Mouse (Mus musculus): ENCODE results near the gene Nudt3. TPM values are rescaled to one million over a fixed set of nuclear protein-coding genes. Genes with fewer than 3 reads are reported as not detected.

Gene Nudt3
- polyA plus RNA-seq, 1 experiment from 2014 or later = 71.2 TPM

- no peaks in the 10 kb centered on the region for H3K9me3 ChIP-seq
- 84% methylated on average over 8 of the region's 8 CpGs for WGBS
- H3K27me3 ChIP-seq (replicated peaks) = no peaks in the 10 kb centered on the region
- H3K36me3 ChIP-seq = peaks cover 15% of the 10 kb centered on the region
- no peak overlapping the region for H3K9ac ChIP-seq
- no peak overlapping the region for H3K4me3 ChIP-seq (replicated peaks)
- H3K27ac ChIP-seq = 0 out of 2 replicates have a peak overlapping the region, but pooled peaks have one; percentile 13
- ATAC-seq = no peak
- no peaks in the 10 kb centered on the region for H3K4me1 ChIP-seq (replicated peaks)
- no peak overlapping the region for H3K4me2 ChIP-seq (replicated peaks)
Measured at GRCm38 (mm10) chr17:27588231-27588630, 35.1 kb downstream of the Nudt3 start.

GRCm38 (mm10) chr17:27587252-27587651, 36.0 kb downstream of the Nudt3 start:
- Histone ChIP-seq H3K4me2 (replicated peaks) (no peak overlapping the region), H3K9me3 (no peaks in the 10 kb centered on the region), H3K27me3 (replicated peaks) (no peaks in the 10 kb centered on the region), H3K36me3 (peaks cover 19% of the 10 kb centered on the region), H3K4me3 (replicated peaks) (no peak overlapping the region), H3K4me1 (replicated peaks) (no peaks in the 10 kb centered on the region), H3K27ac (no peak overlapping the region), H3K9ac (no peak overlapping the region)
- 85% methylated on average over 12 of the region's 12 CpGs for WGBS
- no peak for ATAC-seq

- no peak overlapping the region for H3K4me3 ChIP-seq (replicated peaks)
- no peaks in the 10 kb centered on the region for H3K27me3 ChIP-seq (replicated peaks)
- H3K36me3 ChIP-seq = peaks cover 22% of the 10 kb centered on the region
- no peak overlapping the region for H3K9ac ChIP-seq
- H3K9me3 ChIP-seq = no peaks in the 10 kb centered on the region
- no peak overlapping the region for H3K27ac ChIP-seq
- ATAC-seq = no peak
- WGBS = 63% methylated on average over 9 of the region's 9 CpGs
- no peaks in the 10 kb centered on the region for H3K4me1 ChIP-seq (replicated peaks)
- no peak overlapping the region for H3K4me2 ChIP-seq (replicated peaks)
Measured at GRCm38 (mm10) chr17:27586661-27587060, 36.6 kb downstream of the Nudt3 start.

GRCm38 (mm10) chr17:27583185-27583894, 40.0 kb downstream of the Nudt3 start:
- H3K36me3 ChIP-seq = peaks cover 36% of the 10 kb centered on the region
- 87% methylated on average over 13 of the region's 13 CpGs for WGBS
- no peak overlapping the region for H3K4me2 ChIP-seq (replicated peaks)
- no peak overlapping the region for H3K27ac ChIP-seq
- no peak overlapping the region for H3K9ac ChIP-seq
- ATAC-seq = no peak
- H3K27me3 ChIP-seq (replicated peaks) = no peaks in the 10 kb centered on the region
- H3K9me3 ChIP-seq = no peaks in the 10 kb centered on the region
- no peak overlapping the region for H3K4me3 ChIP-seq (replicated peaks)
- H3K4me1 ChIP-seq (replicated peaks) = no peaks in the 10 kb centered on the region

- peaks cover 35% of the 10 kb centered on the region for H3K36me3 ChIP-seq
Measured at GRCm38 (mm10) chr17:27580392-27581068, 42.8 kb downstream of the Nudt3 start.

GRCm38 (mm10) chr17:27579816-27580215, 43.5 kb downstream of the Nudt3 start:
- H3K4me2 ChIP-seq (replicated peaks) = no peak overlapping the region
- no peaks in the 10 kb centered on the region for H3K27me3 ChIP-seq (replicated peaks)
- no peaks in the 10 kb centered on the region for H3K9me3 ChIP-seq
- ATAC-seq = no peak
- H3K27ac ChIP-seq = no peak overlapping the region
- H3K4me1 ChIP-seq (replicated peaks) = peaks cover 16% of the 10 kb centered on the region
- H3K4me3 ChIP-seq (replicated peaks) = no peak overlapping the region
- H3K9ac ChIP-seq = no peak overlapping the region
- peaks cover 32% of the 10 kb centered on the region for H3K36me3 ChIP-seq
- WGBS = 93% methylated on average over 8 of the region's 8 CpGs

More at GRCm38 (mm10) chr17:27580392-27581068, 42.8 kb downstream of the Nudt3 start:
- no peak overlapping the region for H3K9ac ChIP-seq
- no peaks in the 10 kb centered on the region for H3K9me3 ChIP-seq
- H3K27me3 ChIP-seq (replicated peaks) = no peaks in the 10 kb centered on the region
- WGBS = 86% methylated on average over 20 of the region's 20 CpGs
- no peak overlapping the region for H3K4me2 ChIP-seq (replicated peaks)
- ATAC-seq = no peak
- no peak overlapping the region for H3K4me3 ChIP-seq (replicated peaks)
- no peak overlapping the region for H3K27ac ChIP-seq
- H3K4me1 ChIP-seq (replicated peaks) = peaks cover 10% of the 10 kb centered on the region; the same call in 1 of the 2 replicates

GRCm38 (mm10) chr17:27578487-27578886, 44.8 kb downstream of the Nudt3 start:
- Histone ChIP-seq H3K9ac (no peak overlapping the region), H3K9me3 (no peaks in the 10 kb centered on the region), H3K4me3 (replicated peaks) (no peak overlapping the region), H3K36me3 (peaks cover 29% of the 10 kb centered on the region), H3K27ac (no peak overlapping the region), H3K4me2 (replicated peaks) (no peak overlapping the region), H3K4me1 (replicated peaks) (peaks cover 16% of the 10 kb centered on the region), H3K27me3 (replicated peaks) (no peaks in the 10 kb centered on the region)
- ATAC-seq = no peak
- 97% methylated on average over 10 of the region's 10 CpGs for WGBS

GRCm38 (mm10) chr17:27577468-27577867, 45.8 kb downstream of the Nudt3 start:
- Histone ChIP-seq H3K36me3 (peaks cover 19% of the 10 kb centered on the region), H3K4me1 (replicated peaks) (peaks cover 16% of the 10 kb centered on the region), H3K27ac (no peak overlapping the region), H3K4me3 (replicated peaks) (no peak overlapping the region), H3K4me2 (replicated peaks) (no peak overlapping the region), H3K27me3 (replicated peaks) (no peaks in the 10 kb centered on the region), H3K9ac (no peak overlapping the region), H3K9me3 (no peaks in the 10 kb centered on the region)
- no peak for ATAC-seq
- WGBS = 66% methylated on average over 6 of the region's 6 CpGs

- H3K9me3 ChIP-seq = no peaks in the 10 kb centered on the region
- H3K4me1 ChIP-seq (replicated peaks) = peaks cover 16% of the 10 kb centered on the region
- H3K9ac ChIP-seq = no peak overlapping the region
- no peaks in the 10 kb centered on the region for H3K27me3 ChIP-seq (replicated peaks)
- peak; percentile 60 for ATAC-seq
- no peak overlapping the region; the same call in 1 of the 2 replicates for H3K27ac ChIP-seq
- no peak overlapping the region for H3K4me3 ChIP-seq (replicated peaks)
- peaks cover 13% of the 10 kb centered on the region for H3K36me3 ChIP-seq
- no peak overlapping the region for H3K4me2 ChIP-seq (replicated peaks)
- 65% methylated on average over 7 of the region's 7 CpGs for WGBS
Measured at GRCm38 (mm10) chr17:27576056-27576455, 47.2 kb downstream of the Nudt3 start.

GRCm38 (mm10) chr17:27575116-27575776, 48.0 kb downstream of the Nudt3 start:
- Histone ChIP-seq H3K4me1 (replicated peaks) (peaks cover 16% of the 10 kb centered on the region), H3K4me3 (replicated peaks) (no peak overlapping the region), H3K27ac (no peak overlapping the region), H3K36me3 (peaks cover 6% of the 10 kb centered on the region), H3K4me2 (replicated peaks) (no peak overlapping the region), H3K9ac (no peak overlapping the region), H3K27me3 (replicated peaks) (no peaks in the 10 kb centered on the region), H3K9me3 (no peaks in the 10 kb centered on the region)
- ATAC-seq = no peak
- WGBS = 40% methylated on average over 10 of the region's 10 CpGs

- ATAC-seq = no peak
- peaks cover 2% of the 10 kb centered on the region; the same call in 1 of the 2 replicates for H3K36me3 ChIP-seq
- H3K4me3 ChIP-seq (replicated peaks) = no peak overlapping the region
- 85% methylated on average over 16 of the region's 16 CpGs for WGBS
- no peaks in the 10 kb centered on the region for H3K27me3 ChIP-seq (replicated peaks)
- peaks cover 16% of the 10 kb centered on the region for H3K4me1 ChIP-seq (replicated peaks)
- no peak overlapping the region for H3K27ac ChIP-seq
- H3K9me3 ChIP-seq = no peaks in the 10 kb centered on the region
- H3K9ac ChIP-seq = no peak overlapping the region
- no peak overlapping the region for H3K4me2 ChIP-seq (replicated peaks)
Measured at GRCm38 (mm10) chr17:27574470-27575115, 48.7 kb downstream of the Nudt3 start.

- H3K9me3 ChIP-seq = no peaks in the 10 kb centered on the region
- H3K36me3 ChIP-seq = no peaks in the 10 kb centered on the region
- H3K4me1 ChIP-seq (replicated peaks) = peaks cover 16% of the 10 kb centered on the region
- H3K9ac ChIP-seq = no peak overlapping the region
- no peak overlapping the region for H3K4me3 ChIP-seq (replicated peaks)
- no peak for ATAC-seq
- no peaks in the 10 kb centered on the region for H3K27me3 ChIP-seq (replicated peaks)
- no peak overlapping the region for H3K27ac ChIP-seq
- no peak overlapping the region for H3K4me2 ChIP-seq (replicated peaks)
- 87% methylated on average over 10 of the region's 10 CpGs for WGBS
Measured at GRCm38 (mm10) chr17:27573772-27574320, 49.4 kb downstream of the Nudt3 start.
